Mouse (Mus musculus): ENCODE data around the gene Srgap1.
"Not testable (repeated sequence)": the region's sequence is repeated elsewhere in the genome, so short reads cannot be mapped to it uniquely, and the experiment has no call there.

The Srgap1 gene

GRCm38 (mm10) chr10:121829034-121829433, 218.1 kb downstream of the Srgap1 start:
- CTCF ChIA-PET = no interaction called here

GRCm38 (mm10) chr10:121822674-121823073, 224.4 kb downstream of the Srgap1 start:
- CTCF ChIA-PET = no interaction called here

- CTCF ChIA-PET = no interaction called here
Measured at GRCm38 (mm10) chr10:121820846-121821245, 226.3 kb downstream of the Srgap1 start.

GRCm38 (mm10) chr10:121817983-121818382, 229.1 kb downstream of the Srgap1 start:
- CTCF ChIA-PET = no interaction called here

DNA sequence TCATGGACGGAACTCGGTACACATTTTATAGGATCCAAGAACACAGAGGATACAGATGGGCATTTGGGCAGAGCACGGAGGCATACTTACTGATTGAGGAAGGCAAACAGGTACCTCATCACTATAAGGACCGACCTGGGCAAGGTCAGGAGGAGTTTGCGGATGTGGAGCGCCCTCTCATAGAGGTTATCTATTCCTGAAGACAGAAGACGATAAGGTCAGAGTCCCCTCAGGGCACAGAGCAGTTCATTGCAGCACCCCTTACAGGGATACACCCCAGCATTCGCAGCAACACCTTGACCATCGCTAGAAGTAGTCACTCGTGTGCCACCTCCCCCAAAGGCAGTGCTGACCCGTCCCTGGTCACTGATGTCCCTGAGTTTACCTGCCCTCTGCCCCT, 239.3 kb downstream of the Srgap1 start:
- CTCF ChIA-PET = no interaction called here

GRCm38 (mm10) chr10:121806806-121807205, 240.3 kb downstream of the Srgap1 start:
- CTCF ChIA-PET = no interaction called here

- CTCF ChIA-PET = no interaction called here
Measured at GRCm38 (mm10) chr10:121805933-121806341, 241.2 kb downstream of the Srgap1 start.

GRCm38 (mm10) chr10:121804551-121804950, 242.6 kb downstream of the Srgap1 start:
- CTCF ChIA-PET = no interaction called here

DNA sequence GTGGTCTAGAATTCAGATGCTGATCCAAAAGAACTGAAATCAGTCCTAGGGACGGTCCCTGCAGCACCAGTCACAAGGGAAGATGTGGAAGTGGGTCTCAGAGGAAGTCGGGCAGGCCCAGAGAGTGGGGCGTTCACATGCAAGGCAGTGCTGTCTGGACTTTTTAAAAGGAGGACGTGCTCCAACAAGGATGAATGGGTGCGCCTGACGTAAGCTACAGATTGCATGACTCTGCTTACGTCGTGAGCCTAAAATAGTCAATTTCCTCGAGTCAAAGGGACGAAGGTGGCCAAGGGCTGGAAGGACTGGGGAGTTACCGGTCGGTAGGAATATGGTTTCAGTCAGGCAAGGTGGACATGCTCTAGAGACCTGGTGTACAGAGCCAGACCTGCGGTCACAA, 247.1 kb downstream of the Srgap1 start:
- CTCF ChIA-PET = no interaction called here

DNA sequence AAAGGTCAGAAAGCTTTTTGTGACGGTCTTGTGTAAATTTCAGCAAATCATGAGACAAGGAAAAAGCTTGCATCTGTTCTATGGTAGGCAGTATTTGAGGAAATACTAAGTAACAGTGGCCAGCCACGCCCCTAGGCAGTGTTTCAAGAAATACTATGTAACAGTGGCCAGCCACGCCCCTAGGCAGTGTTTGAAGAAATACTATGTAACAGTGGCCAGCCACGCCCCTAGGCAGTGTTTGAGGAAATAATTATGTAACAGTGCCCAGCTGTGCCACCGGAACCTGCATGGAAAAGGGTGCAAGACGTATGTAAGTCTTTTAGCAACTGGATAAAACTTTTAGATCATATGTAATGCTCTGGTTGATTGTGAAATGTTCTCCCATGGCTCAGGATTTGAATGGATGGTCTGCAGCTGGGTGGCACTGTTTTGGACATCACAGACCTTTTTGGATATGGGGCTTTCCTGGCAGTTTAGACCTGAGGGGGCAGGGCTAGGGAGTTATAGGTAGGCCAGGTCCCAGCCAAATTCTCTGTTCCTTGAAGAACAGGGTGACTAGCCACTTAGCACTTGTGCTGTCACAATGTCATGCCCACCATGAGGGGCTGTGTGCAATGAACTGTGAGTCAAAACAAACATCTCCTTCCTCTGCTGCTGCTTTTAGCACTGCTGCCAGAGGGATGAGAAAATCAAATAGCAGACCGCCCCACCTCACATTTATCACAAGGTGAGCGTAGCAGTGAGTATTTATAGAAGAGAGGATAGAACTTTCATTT, 250.9 kb downstream of the Srgap1 start:
- CTCF ChIA-PET = no interaction called here

DNA sequence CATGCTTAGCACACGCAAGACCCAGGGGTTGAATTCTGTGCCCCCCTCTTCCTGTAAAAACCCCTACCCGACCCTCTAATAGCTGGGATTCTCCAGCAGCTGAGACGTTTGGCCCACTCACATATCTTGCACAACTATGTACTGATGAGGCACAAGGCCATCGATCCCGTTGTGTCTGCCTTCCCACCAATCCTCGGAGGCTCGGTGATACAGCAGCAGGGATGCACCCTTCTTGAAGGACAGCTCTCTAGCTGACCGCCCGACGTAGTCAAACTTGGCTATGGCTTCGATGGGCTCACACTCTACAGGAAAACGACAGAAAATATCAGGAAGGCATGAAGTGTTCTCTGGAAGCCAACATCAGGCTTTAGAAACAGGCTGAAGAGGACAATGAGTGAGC, 252.6 kb downstream of the Srgap1 start:
- CTCF ChIA-PET = interaction anchor here (1.2 kb wide), 1 partner anchor 258 kb away, joined by 6 read pairs; no protein-coding TSS in a partner anchor

DNA sequence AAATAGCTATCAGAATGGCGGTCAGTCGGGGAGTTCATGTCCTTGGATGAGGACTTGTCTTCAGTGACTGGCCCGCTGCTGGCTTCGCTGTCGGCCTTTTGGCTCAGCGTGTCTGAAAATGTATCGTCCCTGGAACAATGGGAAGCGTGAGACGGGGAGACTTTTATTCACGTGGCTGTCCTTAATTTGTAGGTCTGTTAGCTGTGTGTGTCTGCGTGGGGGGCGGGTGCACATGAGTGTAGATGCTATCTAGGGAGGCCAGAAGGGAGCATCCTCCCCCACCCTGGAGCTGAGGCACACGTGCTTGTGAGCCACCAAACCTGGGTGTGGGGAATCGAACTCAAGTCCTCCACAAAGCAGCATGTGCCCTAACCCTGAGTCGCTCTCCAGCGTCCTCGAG, 254.5 kb downstream of the Srgap1 start:
- CTCF ChIA-PET = no interaction called here

DNA sequence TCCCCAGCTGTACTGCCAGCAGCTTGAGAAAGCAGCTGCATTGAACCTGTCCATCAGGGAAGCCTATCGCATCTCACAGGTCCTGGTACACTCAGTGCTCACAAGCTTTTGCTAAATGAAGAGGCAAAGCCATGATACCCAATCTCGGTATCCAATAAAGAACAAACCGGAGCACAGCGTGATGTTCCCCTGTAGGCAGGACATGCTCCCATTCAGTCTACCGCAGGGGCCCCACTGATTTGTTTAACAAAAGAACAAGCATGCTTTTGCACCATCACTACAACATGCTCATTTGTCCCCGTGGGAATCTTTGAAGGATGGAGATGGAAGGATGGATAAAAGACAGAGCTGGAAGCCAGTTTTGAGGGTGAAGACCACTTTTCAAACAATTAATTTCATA, 257.0 kb downstream of the Srgap1 start:
- CTCF ChIA-PET = no interaction called here

- CTCF ChIA-PET = no interaction called here
Measured at GRCm38 (mm10) chr10:121788536-121788935, 258.6 kb downstream of the Srgap1 start.

DNA sequence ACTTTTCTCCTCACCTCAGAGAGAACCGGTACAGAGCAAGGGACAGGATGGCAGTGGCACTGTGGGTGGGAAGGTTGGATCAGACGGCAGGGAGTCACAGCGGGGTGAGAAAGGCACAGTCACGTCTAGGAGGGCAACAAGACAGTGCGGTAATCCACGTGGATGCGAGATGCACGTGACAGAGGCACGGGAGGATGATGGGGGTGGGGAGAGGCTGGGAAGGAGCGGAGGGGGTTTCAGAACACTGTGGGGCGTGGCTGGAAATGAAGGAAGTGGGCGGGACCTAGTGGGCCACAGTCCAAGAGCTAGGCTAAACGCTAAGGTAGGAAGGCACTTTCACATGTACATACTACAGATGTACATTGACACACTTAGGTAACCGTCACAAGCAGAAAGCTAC, 266.0 kb downstream of the Srgap1 start:
- CTCF ChIA-PET = interaction anchor here (0.7 kb wide), 1 partner anchor 63 kb away, joined by 4 read pairs; no protein-coding TSS in a partner anchor

- CTCF ChIA-PET = no interaction called here
Measured at GRCm38 (mm10) chr10:121775990-121776389, 271.1 kb downstream of the Srgap1 start.

- CTCF ChIA-PET = no interaction called here
Measured at GRCm38 (mm10) chr10:121773813-121774212, 273.3 kb downstream of the Srgap1 start.

DNA sequence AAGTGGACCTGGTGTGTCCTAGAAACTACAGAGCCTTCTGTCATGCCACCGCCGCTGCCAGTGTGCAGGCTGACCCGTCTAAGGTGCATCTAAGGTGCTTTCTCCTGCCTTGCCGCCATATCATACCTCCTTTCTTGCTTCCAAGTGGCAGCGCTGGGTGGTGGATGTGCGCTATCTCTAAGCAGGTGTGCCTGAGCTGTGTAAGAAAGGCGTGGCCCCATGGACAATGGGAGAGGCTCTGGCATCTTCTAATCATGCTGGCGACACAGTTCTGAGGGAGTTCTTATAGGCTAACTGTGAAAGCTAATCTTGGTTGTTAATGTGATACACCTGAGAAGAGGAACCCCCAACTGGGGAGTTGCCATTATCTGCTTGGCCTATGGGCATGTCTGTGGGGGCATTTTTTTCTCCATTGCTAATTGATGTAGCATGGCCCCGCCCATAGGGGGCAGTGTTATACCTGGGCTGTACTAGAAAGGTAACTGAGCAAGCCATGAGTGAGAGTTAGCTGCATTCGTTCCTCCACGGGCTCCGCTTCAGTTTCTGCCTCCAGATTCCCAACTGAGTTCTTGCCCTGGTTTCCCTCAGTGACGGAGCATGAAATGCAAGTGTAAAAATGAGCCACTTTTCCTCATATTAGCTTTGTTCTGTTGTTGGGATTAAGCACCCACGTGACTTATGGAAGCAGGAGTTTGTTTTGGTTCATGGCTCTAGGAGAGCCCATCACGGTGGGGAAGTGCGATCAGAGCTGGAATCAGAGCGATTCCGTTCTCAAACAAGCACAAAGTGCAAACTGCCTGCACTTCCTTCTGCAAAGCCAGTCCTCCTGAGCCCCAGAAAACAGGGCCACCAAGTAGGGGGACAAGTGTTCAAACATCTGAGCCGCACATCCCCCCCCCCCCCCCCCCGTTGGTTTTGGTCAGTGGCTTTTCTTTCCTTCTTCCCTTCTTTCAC, 276.2 kb downstream of the Srgap1 start:
- CTCF ChIA-PET = interaction anchor here (0.5 to 1.4 kb wide), 2 partner anchors 54 to 276 kb away, joined by 3 read pairs; partner anchors contain the start of gene Srgap1

DNA sequence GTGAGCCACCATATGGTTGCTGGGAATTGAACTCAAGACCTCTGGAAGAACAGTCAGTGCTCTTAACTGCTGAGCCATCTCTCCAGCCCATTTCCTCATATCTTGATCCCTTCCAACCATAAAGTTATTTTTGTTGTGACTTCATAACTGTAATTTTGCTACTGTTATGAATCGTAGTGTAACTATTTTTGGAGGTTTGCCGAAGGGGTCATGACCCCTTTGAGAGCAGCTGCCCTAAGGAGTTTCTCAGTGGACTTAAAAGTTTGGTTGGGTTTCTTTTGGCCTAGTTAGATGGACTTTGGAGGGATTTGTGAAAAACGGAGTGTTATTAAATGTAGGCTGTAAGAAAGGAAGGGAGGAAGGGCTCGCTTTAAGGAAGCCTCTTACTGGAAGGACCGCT, 277.4 kb downstream of the Srgap1 start:
- CTCF ChIA-PET = no interaction called here

GRCm38 (mm10) chr10:121767295-121767694, 279.8 kb downstream of the Srgap1 start:
- CTCF ChIA-PET = not testable (repeated sequence)

GRCm38 (mm10) chr10:121765174-121766057, 281.7 kb downstream of the Srgap1 start:
- CTCF ChIA-PET = interaction anchor here (1.1 kb wide), 1 partner anchor 356 kb away, joined by 3 read pairs; no protein-coding TSS in a partner anchor

Data from spleen, embryonic (tissue).